Mouse (Mus musculus) neural tube, embryonic 12.5 days (tissue): Measurements from ENCODE around the gene Qprt. TPM values are rescaled to one million over a fixed set of nuclear protein-coding genes. Genes with fewer than 3 reads are reported as not detected.
A peak's percentile ranks its signal among the peaks of the same experiment; 100 is the strongest.

ENCODE experiments used
- ATAC-seq: fragments of 200-750 bp; cut with Nextera tagmentation; 2 replicates; pipeline ENCODE4 v1.8.0; 2017; ENCODE audit warnings: low read depth, mild to moderate bottlenecking, moderate TSS enrichment, moderate library complexity; ENCODE audit not compliant: low FRiP score
- H3K27ac ChIP-seq: fragments of 300-500 bp; sonication (generic); 2 replicates; pipeline ENCODE4 v1.5.1; 2016
- H3K27me3 ChIP-seq: fragments of 300-500 bp; sonication (generic); replicated peaks from 2 replicates; pipeline ENCODE4 v1.6.1; 2016; ENCODE audit warnings: mild to moderate bottlenecking
- H3K36me3 ChIP-seq: fragments of 300-500 bp; sonication (generic); 2 replicates; pipeline ENCODE4 v1.6.1; 2016; ENCODE audit warnings: mild to moderate bottlenecking
- H3K4me1 ChIP-seq: fragments of 300-500 bp; sonication (generic); 2 replicates; pipeline ENCODE4 v1.6.1; 2016
- H3K4me2 ChIP-seq: fragments of 300-500 bp; sonication (generic); replicated peaks from 2 replicates; pipeline ENCODE4 v1.6.1; 2016; ENCODE audit warnings: mild to moderate bottlenecking
- H3K4me3 ChIP-seq: fragments of 300-500 bp; sonication (generic); 2 replicates; pipeline ENCODE4 v1.5.1; 2016
- H3K9ac ChIP-seq: fragments of 300-500 bp; sonication (generic); 2 replicates; pipeline ENCODE4 v1.6.1; 2016; ENCODE audit warnings: mild to moderate bottlenecking
- H3K9me3 ChIP-seq: fragments of 300-500 bp; sonication (generic); 2 replicates; pipeline ENCODE4 v1.6.1; 2016; ENCODE audit warnings: mild to moderate bottlenecking
- WGBS: fragments of 180-500 bp; shearing (Covaris S2); methylation state at CpG from one replicate; pipeline ENCODE4 v1.1.7; 2016; 5-methylcytosine and 5-hydroxymethylcytosine counted together
- polyA plus RNA-seq: library from polyadenylated mRNA; unstranded; fragments of >200 nt; fragmentation: Nextera tagmentation; extraction: Ambion mirVana; gene quantifications from 2 replicates; pipeline ENCODE4 v1.2.1, GENCODE M21; 2016

Gene Qprt
- polyA plus RNA-seq, 1 experiment from 2014 or later = 1.2 TPM

- 90% methylated on average over 4 of the region's 4 CpGs for WGBS
- no peaks in the 10 kb centered on the region for H3K4me1 ChIP-seq
- no peak overlapping the region for H3K9ac ChIP-seq
- no peaks in the 10 kb centered on the region for H3K27me3 ChIP-seq
- ATAC-seq = no peak
- no peak overlapping the region for H3K27ac ChIP-seq
- no peak overlapping the region for H3K4me2 ChIP-seq
- no peaks in the 10 kb centered on the region for H3K9me3 ChIP-seq
- no peaks in the 10 kb centered on the region for H3K36me3 ChIP-seq
- no peak overlapping the region for H3K4me3 ChIP-seq
These were observed 20.6 kb upstream of the Qprt start for GRCm38 (mm10) chr7:127142666-127143065.

GRCm38 (mm10) chr7:127142214-127142613 lies 20.2 kb upstream of the Qprt start:
- 63% methylated on average over 2 of the region's 2 CpGs for WGBS

GRCm38 (mm10) chr7:127140623-127141404 lies 18.8 kb upstream of the Qprt start:
- Histone ChIP-seq H3K4me3 (no peak overlapping the region), H3K9me3 (no peaks in the 10 kb centered on the region), H3K27ac (no peak overlapping the region), H3K27me3 (no peaks in the 10 kb centered on the region), H3K36me3 (no peaks in the 10 kb centered on the region), H3K9ac (no peak overlapping the region), H3K4me2 (no peak overlapping the region), H3K4me1 (no peaks in the 10 kb centered on the region)
- no peak for ATAC-seq
- WGBS = 72% methylated on average over 7 of the region's 7 CpGs

More at GRCm38 (mm10) chr7:127142214-127142613, 20.2 kb upstream of the Qprt start:
- Histone ChIP-seq H3K36me3 (no peaks in the 10 kb centered on the region), H3K9ac (no peak overlapping the region), H3K9me3 (no peaks in the 10 kb centered on the region), H3K27ac (no peak overlapping the region), H3K4me1 (no peaks in the 10 kb centered on the region), H3K4me3 (no peak overlapping the region), H3K4me2 (no peak overlapping the region), H3K27me3 (no peaks in the 10 kb centered on the region)
- ATAC-seq = no peak

DNA sequence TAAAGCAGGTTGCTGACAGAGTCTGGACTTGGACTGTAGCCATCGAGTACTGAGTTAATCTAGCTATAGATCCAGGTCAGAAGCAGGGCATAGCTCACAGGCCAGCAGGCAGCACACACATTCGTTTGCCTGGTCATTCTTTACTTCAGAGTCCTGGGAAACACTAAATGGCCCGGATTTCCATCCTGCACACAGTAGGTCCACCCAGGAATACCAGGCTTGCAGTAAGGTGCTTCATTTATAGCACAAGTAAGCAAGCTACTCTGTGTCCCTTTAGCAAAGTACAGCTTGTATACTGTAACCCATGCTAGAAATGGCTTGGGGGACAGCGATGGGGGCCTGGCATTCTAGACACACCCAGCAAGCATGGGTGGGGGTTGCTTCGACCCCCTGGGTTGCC lies 17.5 kb upstream of the Qprt start:
- ATAC-seq = no peak
- no peak overlapping the region for H3K4me3 ChIP-seq
- H3K27me3 ChIP-seq = no peaks in the 10 kb centered on the region
- no peaks in the 10 kb centered on the region for H3K4me1 ChIP-seq
- no peak overlapping the region for H3K9ac ChIP-seq
- no peak overlapping the region for H3K27ac ChIP-seq
- H3K36me3 ChIP-seq = no peaks in the 10 kb centered on the region
- H3K4me2 ChIP-seq = no peak overlapping the region
- no peaks in the 10 kb centered on the region for H3K9me3 ChIP-seq
- 56% methylated on average over 5 of the region's 5 CpGs for WGBS

DNA sequence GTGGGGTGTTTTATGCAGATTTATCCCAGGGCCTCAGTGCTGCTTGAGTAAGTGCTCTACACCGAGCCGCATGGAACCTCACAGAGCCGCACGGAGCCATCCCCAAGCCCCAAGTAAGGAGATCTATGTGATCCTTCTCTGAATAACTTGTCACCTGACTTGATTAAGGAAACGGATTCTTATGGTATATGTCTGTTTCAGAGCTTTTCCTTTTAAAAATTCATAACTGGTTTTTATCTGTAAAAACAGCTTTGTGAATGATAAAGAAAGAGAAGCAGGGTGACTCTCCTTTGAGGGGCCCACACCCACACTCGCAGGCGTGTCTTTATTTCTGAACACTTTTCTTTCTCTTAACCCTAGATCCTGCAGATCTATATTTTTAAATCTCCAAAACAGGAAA lies 17.1 kb upstream of the Qprt start:
- no peaks in the 10 kb centered on the region for H3K27me3 ChIP-seq

GRCm38 (mm10) chr7:127137262-127138017 lies 15.4 kb upstream of the Qprt start, which contains the start of gene Spn:
Gene Spn, minus strand, starts transcription at chr7:127137823.
- Histone ChIP-seq H3K27ac (no peak within 1 kb of the TSS), H3K4me1 (no peaks in the 10 kb centered on the region), H3K36me3 (no peaks in the 10 kb centered on the region), H3K4me3 (no peak within 1 kb of the TSS), H3K27me3 (no peaks in the 10 kb centered on the region), H3K9ac (no peak within 1 kb of the TSS), H3K4me2 (no peak within 1 kb of the TSS), H3K9me3 (no peaks in the 10 kb centered on the region)
- ATAC-seq = no peak
- WGBS = 70% methylated on average over 9 of the region's 9 CpGs

More for the DNA sequence above, 17.1 kb upstream of the Qprt start:
- Histone ChIP-seq H3K36me3 (no peaks in the 10 kb centered on the region), H3K4me2 (no peak overlapping the region), H3K9me3 (no peaks in the 10 kb centered on the region), H3K9ac (no peak overlapping the region), H3K27ac (no peak overlapping the region), H3K4me3 (no peak overlapping the region), H3K4me1 (no peaks in the 10 kb centered on the region)
- WGBS = 94% methylated on average over 7 of the region's 7 CpGs
- no peak for ATAC-seq

- Histone ChIP-seq H3K4me2 (no peak overlapping the region), H3K9me3 (no peaks in the 10 kb centered on the region), H3K27ac (no peak overlapping the region), H3K4me1 (no peaks in the 10 kb centered on the region), H3K4me3 (no peak overlapping the region), H3K27me3 (no peaks in the 10 kb centered on the region), H3K9ac (no peak overlapping the region), H3K36me3 (no peaks in the 10 kb centered on the region)
- 86% methylated on average over 22 of the region's 22 CpGs for WGBS
- ATAC-seq = no peak
These were observed 14.4 kb upstream of the Qprt start for GRCm38 (mm10) chr7:127136181-127137071.

GRCm38 (mm10) chr7:127134821-127135447 lies 12.9 kb upstream of the Qprt start:
- H3K4me3 ChIP-seq = no peak overlapping the region
- H3K27me3 ChIP-seq = no peaks in the 10 kb centered on the region
- no peak for ATAC-seq
- whole genome bisulfite sequencing = 85% methylated on average over 11 of the region's 11 CpGs
- no peak overlapping the region for H3K4me2 ChIP-seq
- H3K27ac ChIP-seq = no peak overlapping the region
- no peaks in the 10 kb centered on the region for H3K4me1 ChIP-seq
- no peaks in the 10 kb centered on the region for H3K36me3 ChIP-seq
- H3K9me3 ChIP-seq = no peaks in the 10 kb centered on the region
- H3K9ac ChIP-seq = no peak overlapping the region

- 56% methylated on average over 5 of the region's 5 CpGs for WGBS
- no peak overlapping the region for H3K4me3 ChIP-seq
- ATAC-seq = no peak
- H3K4me2 ChIP-seq = no peak overlapping the region
- no peaks in the 10 kb centered on the region for H3K27me3 ChIP-seq
- H3K4me1 ChIP-seq = no peaks in the 10 kb centered on the region
- no peaks in the 10 kb centered on the region for H3K9me3 ChIP-seq
- H3K27ac ChIP-seq = no peak overlapping the region
- no peaks in the 10 kb centered on the region for H3K36me3 ChIP-seq
- H3K9ac ChIP-seq = no peak overlapping the region
These were observed 11.1 kb upstream of the Qprt start for GRCm38 (mm10) chr7:127133125-127133524.

DNA sequence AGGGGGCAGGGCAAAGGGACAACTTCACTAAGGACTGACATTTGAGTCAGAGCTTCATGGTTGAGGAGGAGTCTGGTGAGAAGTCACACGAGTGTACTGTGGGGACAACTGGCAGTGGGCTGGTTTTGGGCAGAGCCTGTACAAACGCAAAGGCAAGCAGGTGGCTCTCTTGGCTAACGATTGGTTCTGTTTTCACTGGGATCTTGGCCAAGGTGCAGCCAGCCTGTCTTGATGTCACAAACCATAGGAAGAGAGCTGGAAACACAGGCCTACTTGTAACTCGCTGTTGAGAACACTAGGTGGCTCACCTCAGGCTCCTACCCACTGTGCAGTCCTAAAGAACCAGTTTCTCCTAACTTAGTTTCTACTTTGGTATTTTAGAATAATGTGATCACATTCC lies 7.6 kb upstream of the Qprt start:
- H3K4me1 ChIP-seq = no peaks in the 10 kb centered on the region
- ATAC-seq = no peak
- 15% methylated on average over 4 of the region's 4 CpGs for WGBS
- no peak overlapping the region for H3K9ac ChIP-seq
- no peak overlapping the region for H3K27ac ChIP-seq
- H3K9me3 ChIP-seq = 0 out of 2 replicates have a peak, but pooled peaks cover under 1% of the 10 kb centered on the region
- H3K4me2 ChIP-seq = no peak overlapping the region
- H3K4me3 ChIP-seq = no peak overlapping the region
- no peaks in the 10 kb centered on the region for H3K27me3 ChIP-seq
- no peaks in the 10 kb centered on the region for H3K36me3 ChIP-seq

DNA sequence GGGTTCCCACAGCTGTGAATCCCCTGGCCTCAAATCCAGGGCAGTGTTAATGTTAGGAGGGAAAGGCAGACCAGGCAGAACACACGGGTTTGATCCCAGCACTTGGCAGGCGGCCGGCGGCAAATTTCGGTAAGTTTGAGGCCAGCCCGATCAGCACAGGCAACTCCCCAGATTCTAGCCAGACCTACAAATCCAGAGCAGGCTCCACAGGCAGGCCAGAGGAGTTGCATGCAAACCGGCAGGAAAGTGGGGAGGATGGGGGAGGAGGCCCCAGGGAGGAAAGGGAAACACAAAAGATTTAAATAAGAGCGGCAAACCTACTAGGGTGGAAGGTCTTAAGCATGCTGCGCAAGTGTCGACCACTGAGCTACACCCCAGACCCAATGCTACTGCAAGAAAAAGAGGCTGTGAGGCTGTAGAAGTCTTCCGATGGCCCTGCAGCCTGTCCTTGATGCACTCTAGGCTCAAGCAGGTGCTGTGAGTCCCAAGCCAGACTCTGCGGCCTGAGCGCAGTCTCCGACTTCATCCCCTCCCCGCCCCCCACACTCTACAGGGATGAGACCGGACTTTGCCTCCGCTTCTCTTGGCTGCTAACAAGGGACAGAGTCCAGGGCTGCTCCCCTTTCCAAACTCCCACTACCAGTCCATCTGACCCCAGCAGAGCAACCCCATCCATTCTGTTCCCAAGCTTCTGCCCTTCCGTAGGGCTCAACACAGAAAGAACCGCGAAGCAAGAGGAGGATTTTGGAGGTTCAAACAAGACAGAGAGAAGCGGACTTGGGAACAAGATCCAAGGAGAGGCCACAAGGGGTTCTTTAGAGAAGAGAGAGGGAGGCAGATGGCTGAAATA lies 740 bp downstream of the Qprt start:
- Histone ChIP-seq H3K9me3 (peaks cover 6% of the 10 kb centered on the region), H3K27ac (no peak overlapping the region), H3K4me1 (peaks cover 8% of the 10 kb centered on the region), H3K4me2 (peak overlapping the region; percentile 31), H3K36me3 (no peaks in the 10 kb centered on the region), H3K27me3 (peaks cover 20% of the 10 kb centered on the region), H3K9ac (0 out of 2 replicates have a peak overlapping the region, but pooled peaks have one; percentile 29), H3K4me3 (no peak overlapping the region)
- ATAC-seq = no peak
- 13% methylated on average over 21 of the region's 21 CpGs for WGBS
